Comparison of ENCODE assay signal across 8 mouse cellular contexts in genomic region chr14:74820180-74820813, GRCm38 (mm10).
DNase-seq lines count a peak whose midpoint lies in the region; ATAC-seq and TF ChIP-seq lines count a peak whose summit lies in the region.
"Had no signal": no experiment of that assay in that cellular context is flagged by ENCODE, and none has a peak within 500 bp of the region (broad histone marks: within the 10 kb centered on the region; RNA-seq: fewer than 3 reads in every experiment).

No protein-coding gene starts in this region.

- peak; percentile 53 for DNase-seq in c-Kit-positive CD71-positive TER-119-negative erythroid progenitor cells, embryonic 14.5 days (ENCODE audit: low read depth)
- peak; percentile 86 for DNase-seq in heart, postnatal 0 days (ENCODE audit: low spot score)
- no peak for DNase-seq in ovary, postnatal 10 days (ENCODE audit: low spot score)
- DNase-seq: cerebellum, adult 18-20 months had no signal

- TF ChIP-seq EP300 in heart, postnatal 0 days (IDR thresholded peaks at IDR 0.05; ENCODE audit: low read depth): no peak

- H3K4me1 ChIP-seq in heart, postnatal 0 days (ENCODE audit: control insufficient read depth, insufficient read depth): peaks cover 20% of the 10 kb centered on the region
- H3K4me1 ChIP-seq in lung, embryonic 15.5 days: peaks cover 11% of the 10 kb centered on the region; the same call in 1 of the 2 replicates
- 0 out of 2 replicates have a peak, but pooled peaks cover 2% of the 10 kb centered on the region for H3K4me1 ChIP-seq in intestine, embryonic 16.5 days (ENCODE audit: control insufficient read depth, insufficient read depth, low read length)
- H3K4me1 ChIP-seq in kidney, embryonic 15.5 days: peaks cover 16% of the 10 kb centered on the region

- H3K27me3 ChIP-seq in heart, postnatal 0 days (ENCODE audit: control insufficient read depth, insufficient read depth, low read length): no peaks in the 10 kb centered on the region
- H3K27me3 ChIP-seq in lung, embryonic 15.5 days: no peaks in the 10 kb centered on the region
- H3K27me3 ChIP-seq in intestine, embryonic 16.5 days (replicated peaks; ENCODE audit: control insufficient read depth, insufficient read depth, low read length): no peaks in the 10 kb centered on the region
- H3K27me3 ChIP-seq in kidney, embryonic 15.5 days: no peaks in the 10 kb centered on the region

- H3K9ac ChIP-seq in heart, postnatal 0 days (replicated peaks; ENCODE audit: low read depth, low read length): no peak overlapping the region
- H3K9ac ChIP-seq in lung, embryonic 15.5 days: no peak overlapping the region
- H3K9ac ChIP-seq in intestine, embryonic 16.5 days (ENCODE audit: low read depth, low read length): no peak overlapping the region
- H3K9ac ChIP-seq in kidney, embryonic 15.5 days: no peak overlapping the region

- no peak for TF ChIP-seq CTCF in heart, postnatal 0 days (IDR thresholded peaks at IDR 0.05; ENCODE audit: low read depth)

- H3K9me3 ChIP-seq in heart, postnatal 0 days (replicated peaks; ENCODE audit: control insufficient read depth, low read length): no peaks in the 10 kb centered on the region
- H3K9me3 ChIP-seq in lung, embryonic 15.5 days: no peaks in the 10 kb centered on the region
- H3K9me3 ChIP-seq in intestine, embryonic 16.5 days (ENCODE audit: control insufficient read depth, low read length): no peaks in the 10 kb centered on the region
- H3K9me3 ChIP-seq in kidney, embryonic 15.5 days (replicated peaks): no peaks in the 10 kb centered on the region; the same call in 1 of the 2 replicates

- peaks cover 26% of the 10 kb centered on the region for H3K36me3 ChIP-seq in heart, postnatal 0 days (replicated peaks; ENCODE audit: control insufficient read depth, insufficient read depth, low read length)
- no peaks in the 10 kb centered on the region; the same call in 1 of the 2 replicates for H3K36me3 ChIP-seq in lung, embryonic 15.5 days
- H3K36me3 ChIP-seq in intestine, embryonic 16.5 days (ENCODE audit: control insufficient read depth, insufficient read depth, low read length): no peaks in the 10 kb centered on the region
- peaks cover 35% of the 10 kb centered on the region for H3K36me3 ChIP-seq in kidney, embryonic 15.5 days

- H3K27ac ChIP-seq in heart, postnatal 0 days (ENCODE audit: low read depth): peak overlapping the region; percentile 79
- H3K27ac ChIP-seq in lung, embryonic 15.5 days: peak overlapping the region; percentile 49
- H3K27ac ChIP-seq in intestine, embryonic 16.5 days (ENCODE audit: low read length): no peak overlapping the region
- no peak overlapping the region for H3K27ac ChIP-seq in kidney, embryonic 15.5 days

- H3K4me3 ChIP-seq in heart, postnatal 0 days (ENCODE audit: low read depth, low read length): no peak overlapping the region
- H3K4me3 ChIP-seq in lung, embryonic 15.5 days: no peak overlapping the region
- H3K4me3 ChIP-seq in intestine, embryonic 16.5 days (ENCODE audit: low read length): no peak overlapping the region
- H3K4me3 ChIP-seq in kidney, embryonic 15.5 days (replicated peaks): no peak overlapping the region

- 27% methylated on average over 11 of the region's 11 CpGs for WGBS in heart, postnatal 0 days
- WGBS in lung, embryonic 15.5 days: 58% methylated on average over 11 of the region's 11 CpGs
- WGBS in intestine, embryonic 16.5 days: 76% methylated on average over 11 of the region's 11 CpGs
- 79% methylated on average over 11 of the region's 11 CpGs for WGBS in kidney, embryonic 15.5 days

- H3K4me2 ChIP-seq in heart, postnatal 0 days (ENCODE audit: low read depth, low read length): peak overlapping the region; percentile 35; the same call in 1 of the 2 replicates
- no peak overlapping the region for H3K4me2 ChIP-seq in lung, embryonic 15.5 days
- no peak overlapping the region for H3K4me2 ChIP-seq in intestine, embryonic 16.5 days (ENCODE audit: low read depth, low read length)
- H3K4me2 ChIP-seq in kidney, embryonic 15.5 days: no peak overlapping the region

- ATAC-seq in erythroblast, adult 5-6 weeks (replicated peaks; ENCODE audit: low FRiP score, poor library complexity, severe bottlenecking): peak; percentile 70
- peak; percentile 97 for ATAC-seq in heart, postnatal 0 days (ENCODE audit: insufficient read depth, low read depth)
- ATAC-seq in lung, embryonic 15.5 days (ENCODE audit: borderline replicate concordance, extremely low read depth, low FRiP score, low TSS enrichment): peak; percentile 59; the same call in 1 of the 2 replicates
- no peak for ATAC-seq in intestine, embryonic 16.5 days
- no peak for ATAC-seq in kidney, embryonic 15.5 days (replicated peaks; ENCODE audit: low FRiP score)

Comparison
In these comparisons a context has a peak if more than half of its experiments do, and no peak if none do; other contexts are left out.
1. ATAC-seq: peak in erythroblast, adult 5-6 weeks (single experiment), heart, postnatal 0 days (single experiment) and lung, embryonic 15.5 days (single experiment); none in intestine, embryonic 16.5 days (single experiment) and kidney, embryonic 15.5 days (single experiment).
2. H3K27ac ChIP-seq: peak in heart, postnatal 0 days (single experiment) and lung, embryonic 15.5 days (single experiment); none in intestine, embryonic 16.5 days (single experiment) and kidney, embryonic 15.5 days (single experiment).